Mouse (Mus musculus) hindbrain, embryonic 15.5 days (tissue): ENCODE data around the gene Plcb3. TPM values are rescaled to one million over a fixed set of nuclear protein-coding genes. Genes with fewer than 3 reads are reported as not detected.

Experiments used
- ATAC-seq: fragments of 200-750 bp; cut with Nextera tagmentation; 2 replicates; pipeline ENCODE4 v1.8.0; 2017; ENCODE audit warnings: low read depth, moderate number of reproducible peaks, moderate TSS enrichment; ENCODE audit not compliant: low FRiP score
- H3K27ac ChIP-seq: fragments of 300-500 bp; sonication (generic); replicated peaks from 2 replicates; pipeline ENCODE4 v1.5.1; 2015; ENCODE audit warnings: mild to moderate bottlenecking, inconsistent platforms
- H3K27me3 ChIP-seq: fragments of 300-500 bp; sonication (generic); 2 replicates; pipeline ENCODE4 v1.6.1; 2015; ENCODE audit warnings: control low read depth, inconsistent platforms
- H3K36me3 ChIP-seq: fragments of 300-500 bp; sonication (generic); 2 replicates; pipeline ENCODE4 v1.6.1; 2015; ENCODE audit warnings: control low read depth, inconsistent platforms
- H3K4me1 ChIP-seq: fragments of 300-500 bp; sonication (generic); replicated peaks from 2 replicates; pipeline ENCODE4 v1.6.1; 2015; ENCODE audit warnings: control low read depth, inconsistent platforms
- H3K4me2 ChIP-seq: fragments of 300-500 bp; sonication (generic); 2 replicates; pipeline ENCODE4 v1.6.1; 2015; ENCODE audit warnings: moderate library complexity, mild to moderate bottlenecking, inconsistent platforms
- H3K4me3 ChIP-seq: fragments of 300-500 bp; sonication (generic); 2 replicates; pipeline ENCODE4 v1.5.1; 2015; ENCODE audit warnings: mild to moderate bottlenecking, inconsistent platforms
- H3K9ac ChIP-seq: fragments of 300-500 bp; sonication (generic); 2 replicates; pipeline ENCODE4 v1.6.1; 2015; ENCODE audit warnings: inconsistent platforms
- H3K9me3 ChIP-seq: fragments of 300-500 bp; sonication (generic); 2 replicates; pipeline ENCODE4 v1.6.1; 2016; ENCODE audit warnings: control low read depth, inconsistent platforms
- WGBS: fragments of 180-500 bp; shearing (Covaris S2); methylation state at CpG from one replicate; pipeline ENCODE4 v1.1.7; 2015; 5-methylcytosine and 5-hydroxymethylcytosine counted together
- polyA plus RNA-seq: library from polyadenylated mRNA; unstranded; fragments of >200 nt; fragmentation: Nextera tagmentation; extraction: Ambion mirVana; gene quantifications from 2 replicates; pipeline ENCODE4 v1.2.1, GENCODE M21; 2015

Gene Plcb3
- polyA plus RNA-seq, 1 experiment from 2014 or later = 13.6 TPM

- Histone ChIP-seq H3K4me3 (peak within 1 kb of the TSS; percentile 94), H3K4me2 (peak within 1 kb of the TSS; percentile 98), H3K9ac (peak within 1 kb of the TSS; percentile 94), H3K4me1 (peaks cover 50% of the 10 kb centered on the region), H3K36me3 (no peaks in the 10 kb centered on the region), H3K9me3 (no peaks in the 10 kb centered on the region), H3K27me3 (0 out of 2 replicates have a peak, but pooled peaks cover 8% of the 10 kb centered on the region), H3K27ac (peak within 1 kb of the TSS; percentile 97)
- WGBS = under 1% methylated on average over 83 of the region's 83 CpGs
- peak; percentile 82 for ATAC-seq
Observed at GRCm38 (mm10) chr19:6941372-6942248, 34.7 kb downstream of the Plcb3 start, which contains the start of gene Bad. TSS of gene Bad (plus strand) at chr19:6941861.

GRCm38 (mm10) chr19:6940396-6941351 is 35.6 kb downstream of the Plcb3 start:
- Histone ChIP-seq H3K27ac (peak overlapping the region; percentile 97), H3K4me1 (peaks cover 50% of the 10 kb centered on the region), H3K27me3 (peaks cover 16% of the 10 kb centered on the region; the same call in 1 of the 2 replicates), H3K4me2 (peak overlapping the region; percentile 98), H3K4me3 (peak overlapping the region; percentile 94), H3K36me3 (no peaks in the 10 kb centered on the region), H3K9ac (peak overlapping the region; percentile 94), H3K9me3 (no peaks in the 10 kb centered on the region)
- peak; percentile 5 for ATAC-seq
- WGBS = 18% methylated on average over 29 of the region's 29 CpGs

GRCm38 (mm10) chr19:6939106-6940002 is 36.9 kb downstream of the Plcb3 start:
- H3K4me2 ChIP-seq = peak overlapping the region; percentile 98
- no peak overlapping the region for H3K27ac ChIP-seq
- no peak for ATAC-seq
- peaks cover 26% of the 10 kb centered on the region; the same call in 1 of the 2 replicates for H3K27me3 ChIP-seq
- peak overlapping the region; percentile 94 for H3K9ac ChIP-seq
- H3K36me3 ChIP-seq = no peaks in the 10 kb centered on the region
- H3K4me1 ChIP-seq = peaks cover 53% of the 10 kb centered on the region
- no peaks in the 10 kb centered on the region for H3K9me3 ChIP-seq
- H3K4me3 ChIP-seq = peak overlapping the region; percentile 94
- WGBS = 89% methylated on average over 20 of the region's 20 CpGs

GRCm38 (mm10) chr19:6937541-6938465 is 38.5 kb downstream of the Plcb3 start:
- Histone ChIP-seq H3K4me1 (peaks cover 57% of the 10 kb centered on the region), H3K9me3 (no peaks in the 10 kb centered on the region), H3K36me3 (no peaks in the 10 kb centered on the region), H3K4me2 (peak overlapping the region; percentile 11), H3K27me3 (peaks cover 35% of the 10 kb centered on the region), H3K27ac (no peak overlapping the region), H3K9ac (no peak overlapping the region), H3K4me3 (no peak overlapping the region)
- no peak for ATAC-seq
- 68% methylated on average over 16 of the region's 16 CpGs for WGBS

- H3K4me3 ChIP-seq = no peak overlapping the region
- no peak for ATAC-seq
- WGBS = 18% methylated on average over 3 of the region's 3 CpGs
- no peaks in the 10 kb centered on the region for H3K9me3 ChIP-seq
- peaks cover 53% of the 10 kb centered on the region for H3K4me1 ChIP-seq
- no peak overlapping the region for H3K9ac ChIP-seq
- peaks cover 50% of the 10 kb centered on the region for H3K27me3 ChIP-seq
- H3K27ac ChIP-seq = no peak overlapping the region
- no peaks in the 10 kb centered on the region for H3K36me3 ChIP-seq
- no peak overlapping the region for H3K4me2 ChIP-seq
Observed at GRCm38 (mm10) chr19:6936299-6936698, 40.0 kb downstream of the Plcb3 start.

GRCm38 (mm10) chr19:6934195-6934977 is 41.9 kb downstream of the Plcb3 start, which contains the start of gene Kcnk4:
TSS of gene Kcnk4 (minus strand) at chr19:6934515.
- peaks cover 36% of the 10 kb centered on the region for H3K4me1 ChIP-seq
- peak within 1 kb of the TSS; percentile 47 for H3K4me3 ChIP-seq
- no peak; the same call in 1 of the 2 replicates for ATAC-seq
- no peak within 1 kb of the TSS; the same call in 1 of the 2 replicates for H3K27ac ChIP-seq
- no peaks in the 10 kb centered on the region for H3K9me3 ChIP-seq
- H3K36me3 ChIP-seq = no peaks in the 10 kb centered on the region
- H3K27me3 ChIP-seq = peaks cover 62% of the 10 kb centered on the region
- WGBS = 8% methylated on average over 23 of the region's 23 CpGs
- H3K9ac ChIP-seq = peak within 1 kb of the TSS; percentile 57
- peak within 1 kb of the TSS; percentile 84 for H3K4me2 ChIP-seq

GRCm38 (mm10) chr19:6933436-6934194 is 42.7 kb downstream of the Plcb3 start:
- peak overlapping the region; percentile 47 for H3K4me3 ChIP-seq
- ATAC-seq = peak; percentile 77
- H3K4me1 ChIP-seq = peaks cover 28% of the 10 kb centered on the region
- peaks cover 69% of the 10 kb centered on the region for H3K27me3 ChIP-seq
- H3K36me3 ChIP-seq = no peaks in the 10 kb centered on the region
- H3K9me3 ChIP-seq = no peaks in the 10 kb centered on the region
- peak overlapping the region; percentile 57 for H3K9ac ChIP-seq
- peak overlapping the region; percentile 84 for H3K4me2 ChIP-seq
- WGBS = 3% methylated on average over 58 of the region's 58 CpGs
- H3K27ac ChIP-seq = no peak overlapping the region; the same call in 1 of the 2 replicates

- H3K27ac ChIP-seq = no peak overlapping the region
- peak overlapping the region; percentile 47 for H3K4me3 ChIP-seq
- H3K9ac ChIP-seq = peak overlapping the region; percentile 57; the same call in 1 of the 2 replicates
- ATAC-seq = no peak
- H3K9me3 ChIP-seq = no peaks in the 10 kb centered on the region
- 30% methylated on average over 4 of the region's 4 CpGs for WGBS
- H3K27me3 ChIP-seq = peaks cover 75% of the 10 kb centered on the region
- H3K4me2 ChIP-seq = peak overlapping the region; percentile 84
- H3K36me3 ChIP-seq = no peaks in the 10 kb centered on the region
- H3K4me1 ChIP-seq = peaks cover 23% of the 10 kb centered on the region
Observed at GRCm38 (mm10) chr19:6933102-6933435, 43.2 kb downstream of the Plcb3 start.

- WGBS = 42% methylated on average over 1 of the region's 1 CpGs
- Histone ChIP-seq H3K27me3 (peaks cover 80% of the 10 kb centered on the region), H3K36me3 (no peaks in the 10 kb centered on the region), H3K9me3 (no peaks in the 10 kb centered on the region), H3K9ac (no peak overlapping the region), H3K4me1 (peaks cover 17% of the 10 kb centered on the region), H3K4me2 (no peak overlapping the region), H3K27ac (no peak overlapping the region), H3K4me3 (no peak overlapping the region)
- no peak for ATAC-seq
Observed at GRCm38 (mm10) chr19:6932018-6932417, 44.3 kb downstream of the Plcb3 start.
